Mouse (Mus musculus) neural tube, embryonic 12.5 days (tissue): Measurements from ENCODE around the gene Gm156. TPM values are rescaled to one million over a fixed set of nuclear protein-coding genes. Genes with fewer than 3 reads are reported as not detected.
"Not testable (repeated sequence)": the region's sequence is repeated elsewhere in the genome, so short reads cannot be mapped to it uniquely, and the experiment has no call there.

Experiments used
- ATAC-seq: fragments of 200-750 bp; cut with Nextera tagmentation; 2 replicates; pipeline ENCODE4 v1.8.0; 2017; ENCODE audit warnings: low read depth, mild to moderate bottlenecking, moderate TSS enrichment, moderate library complexity; ENCODE audit not compliant: low FRiP score
- H3K27ac ChIP-seq: fragments of 300-500 bp; sonication (generic); 2 replicates; pipeline ENCODE4 v1.5.1; 2016
- H3K27me3 ChIP-seq: fragments of 300-500 bp; sonication (generic); replicated peaks from 2 replicates; pipeline ENCODE4 v1.6.1; 2016; ENCODE audit warnings: mild to moderate bottlenecking
- H3K36me3 ChIP-seq: fragments of 300-500 bp; sonication (generic); 2 replicates; pipeline ENCODE4 v1.6.1; 2016; ENCODE audit warnings: mild to moderate bottlenecking
- H3K4me1 ChIP-seq: fragments of 300-500 bp; sonication (generic); 2 replicates; pipeline ENCODE4 v1.6.1; 2016
- H3K4me2 ChIP-seq: fragments of 300-500 bp; sonication (generic); replicated peaks from 2 replicates; pipeline ENCODE4 v1.6.1; 2016; ENCODE audit warnings: mild to moderate bottlenecking
- H3K4me3 ChIP-seq: fragments of 300-500 bp; sonication (generic); 2 replicates; pipeline ENCODE4 v1.5.1; 2016
- H3K9ac ChIP-seq: fragments of 300-500 bp; sonication (generic); 2 replicates; pipeline ENCODE4 v1.6.1; 2016; ENCODE audit warnings: mild to moderate bottlenecking
- H3K9me3 ChIP-seq: fragments of 300-500 bp; sonication (generic); 2 replicates; pipeline ENCODE4 v1.6.1; 2016; ENCODE audit warnings: mild to moderate bottlenecking
- WGBS: fragments of 180-500 bp; shearing (Covaris S2); methylation state at CpG from one replicate; pipeline ENCODE4 v1.1.7; 2016; 5-methylcytosine and 5-hydroxymethylcytosine counted together
- polyA plus RNA-seq: library from polyadenylated mRNA; unstranded; fragments of >200 nt; fragmentation: Nextera tagmentation; extraction: Ambion mirVana; gene quantifications from 2 replicates; pipeline ENCODE4 v1.2.1, GENCODE M21; 2016

Gm156 gene
- not detected in 2 replicates for polyA plus RNA-seq

DNA sequence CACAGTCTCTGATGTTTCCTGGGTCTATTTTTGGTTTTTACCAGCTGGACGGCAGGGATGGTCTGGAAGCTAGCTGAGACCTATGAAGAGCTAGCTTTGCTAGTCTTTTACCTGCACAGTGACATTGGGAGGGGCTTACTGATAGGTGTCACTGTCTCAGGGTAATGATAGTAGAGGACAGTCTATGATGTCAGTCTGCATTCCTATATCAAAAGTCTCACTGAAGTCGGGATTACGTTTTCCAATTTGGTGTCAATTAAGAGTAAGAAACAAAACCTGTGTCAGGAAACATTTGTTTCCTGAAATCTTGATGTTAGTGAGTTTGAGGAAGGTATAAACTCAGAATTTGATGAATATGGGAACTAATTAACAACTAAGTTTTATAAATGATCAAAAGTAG, at the start of gene Gm156:
Gm156 (minus strand) TSS at position 101 of the 400 bp plus-strand sequence.
- not testable (repeated sequence) for ATAC-seq, H3K9me3 ChIP-seq
- WGBS, result 92% methylated on average over 3 of the region's 3 CpGs

GRCm38 (mm10) chr6:129825559-129825958, 41.5 kb upstream of the Gm156 start:
- H3K27ac ChIP-seq, result no peak overlapping the region
- no peak overlapping the region for H3K4me3 ChIP-seq
- no peaks in the 10 kb centered on the region for H3K27me3 ChIP-seq
- no peaks in the 10 kb centered on the region for H3K36me3 ChIP-seq
- no peaks in the 10 kb centered on the region for H3K4me1 ChIP-seq
- no peak overlapping the region for H3K9ac ChIP-seq
- H3K9me3 ChIP-seq, result peaks cover 9% of the 10 kb centered on the region; the same call in 1 of the 2 replicates
- no peak for ATAC-seq
- 93% methylated on average over 1 of the region's 1 CpGs for WGBS
- H3K4me2 ChIP-seq, result no peak overlapping the region

More for the DNA sequence above, at the start of gene Gm156:
- H3K4me2 ChIP-seq, H3K4me3 ChIP-seq, H3K27me3 ChIP-seq, H3K36me3 ChIP-seq, H3K27ac ChIP-seq, H3K9ac ChIP-seq, H3K4me1 ChIP-seq: not testable (repeated sequence)

- 91% methylated on average over 1 of the region's 1 CpGs for WGBS
- Histone ChIP-seq H3K9me3 (peaks cover 4% of the 10 kb centered on the region; the same call in 1 of the 2 replicates), H3K9ac (no peak overlapping the region), H3K4me2 (no peak overlapping the region), H3K4me3 (no peak overlapping the region), H3K4me1 (no peaks in the 10 kb centered on the region), H3K27me3 (no peaks in the 10 kb centered on the region), H3K36me3 (no peaks in the 10 kb centered on the region), H3K27ac (no peak overlapping the region)
- no peak for ATAC-seq
Measured at GRCm38 (mm10) chr6:129824004-129824403, 39.9 kb upstream of the Gm156 start.

- WGBS, result 62% methylated on average over 3 of the region's 3 CpGs
- H3K27ac ChIP-seq, result no peak overlapping the region
- no peaks in the 10 kb centered on the region for H3K36me3 ChIP-seq
- H3K4me3 ChIP-seq, result no peak overlapping the region
- H3K4me2 ChIP-seq, result no peak overlapping the region
- no peak for ATAC-seq
- no peak overlapping the region for H3K9ac ChIP-seq
- no peaks in the 10 kb centered on the region for H3K9me3 ChIP-seq
- no peaks in the 10 kb centered on the region for H3K27me3 ChIP-seq
- H3K4me1 ChIP-seq, result no peaks in the 10 kb centered on the region
Measured at GRCm38 (mm10) chr6:129817731-129818130, 33.7 kb upstream of the Gm156 start.

- no peaks in the 10 kb centered on the region for H3K36me3 ChIP-seq
- no peak overlapping the region for H3K27ac ChIP-seq
- no peak for ATAC-seq
- 83% methylated on average over 3 of the region's 3 CpGs for WGBS
- no peaks in the 10 kb centered on the region for H3K9me3 ChIP-seq
- no peak overlapping the region for H3K4me3 ChIP-seq
- H3K4me1 ChIP-seq, result no peaks in the 10 kb centered on the region
- no peak overlapping the region for H3K4me2 ChIP-seq
- H3K9ac ChIP-seq, result no peak overlapping the region
- H3K27me3 ChIP-seq, result no peaks in the 10 kb centered on the region
Measured at GRCm38 (mm10) chr6:129747654-129748032, 36.4 kb downstream of the Gm156 start.

- ATAC-seq, result no peak
- Histone ChIP-seq H3K36me3 (no peaks in the 10 kb centered on the region), H3K9ac (no peak overlapping the region), H3K4me1 (no peaks in the 10 kb centered on the region), H3K4me2 (no peak overlapping the region), H3K27me3 (no peaks in the 10 kb centered on the region), H3K4me3 (no peak overlapping the region), H3K27ac (no peak overlapping the region), H3K9me3 (no peaks in the 10 kb centered on the region)
- WGBS, result 85% methylated on average over 4 of the region's 4 CpGs
Measured at GRCm38 (mm10) chr6:129747016-129747653, 36.9 kb downstream of the Gm156 start.

GRCm38 (mm10) chr6:129746151-129746550, 37.9 kb downstream of the Gm156 start:
- ATAC-seq, result no peak
- Histone ChIP-seq H3K9me3 (no peaks in the 10 kb centered on the region), H3K36me3 (no peaks in the 10 kb centered on the region), H3K9ac (no peak overlapping the region), H3K4me1 (no peaks in the 10 kb centered on the region), H3K27me3 (no peaks in the 10 kb centered on the region), H3K4me3 (no peak overlapping the region), H3K27ac (no peak overlapping the region), H3K4me2 (no peak overlapping the region)
- 78% methylated on average over 3 of the region's 3 CpGs for WGBS

GRCm38 (mm10) chr6:129740069-129740721, 43.9 kb downstream of the Gm156 start, which contains the start of gene Klri2:
Klri2 (minus strand) TSS chr6:129740484.
- H3K9me3 ChIP-seq, result no peaks in the 10 kb centered on the region
- no peak within 1 kb of the TSS for H3K27ac ChIP-seq
- no peak for ATAC-seq
- H3K9ac ChIP-seq, result no peak within 1 kb of the TSS
- H3K4me2 ChIP-seq, result no peak within 1 kb of the TSS
- no peaks in the 10 kb centered on the region for H3K27me3 ChIP-seq
- no peak within 1 kb of the TSS for H3K4me3 ChIP-seq
- no peaks in the 10 kb centered on the region for H3K36me3 ChIP-seq
- H3K4me1 ChIP-seq, result no peaks in the 10 kb centered on the region
- WGBS, result 80% methylated on average over 2 of the region's 2 CpGs

DNA sequence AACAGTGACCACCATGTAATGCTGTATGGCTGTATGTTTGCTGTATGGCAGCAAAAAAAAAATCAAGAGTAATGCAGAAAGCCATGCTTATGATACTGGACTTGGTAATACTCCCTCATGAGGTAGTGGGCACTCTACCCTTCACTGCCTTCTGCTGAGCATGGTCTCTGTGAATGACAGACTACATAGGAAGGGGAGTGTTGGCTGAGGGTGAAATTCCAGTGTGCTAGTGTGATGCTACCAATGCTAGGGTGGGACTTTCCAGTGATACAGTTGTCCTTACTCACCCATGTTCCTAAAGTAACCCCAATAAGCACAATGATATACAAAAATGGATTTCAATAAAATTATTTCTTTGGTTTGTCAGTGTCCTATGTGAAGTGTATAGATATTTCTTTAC, 47.7 kb downstream of the Gm156 start:
- no peak overlapping the region for H3K4me2 ChIP-seq
- H3K27me3 ChIP-seq, result no peaks in the 10 kb centered on the region
- no peaks in the 10 kb centered on the region for H3K9me3 ChIP-seq
- H3K36me3 ChIP-seq, result no peaks in the 10 kb centered on the region
- no peak for ATAC-seq
- no peak overlapping the region for H3K4me3 ChIP-seq
- H3K9ac ChIP-seq, result no peak overlapping the region
- no peak overlapping the region for H3K27ac ChIP-seq
- no peaks in the 10 kb centered on the region for H3K4me1 ChIP-seq

DNA sequence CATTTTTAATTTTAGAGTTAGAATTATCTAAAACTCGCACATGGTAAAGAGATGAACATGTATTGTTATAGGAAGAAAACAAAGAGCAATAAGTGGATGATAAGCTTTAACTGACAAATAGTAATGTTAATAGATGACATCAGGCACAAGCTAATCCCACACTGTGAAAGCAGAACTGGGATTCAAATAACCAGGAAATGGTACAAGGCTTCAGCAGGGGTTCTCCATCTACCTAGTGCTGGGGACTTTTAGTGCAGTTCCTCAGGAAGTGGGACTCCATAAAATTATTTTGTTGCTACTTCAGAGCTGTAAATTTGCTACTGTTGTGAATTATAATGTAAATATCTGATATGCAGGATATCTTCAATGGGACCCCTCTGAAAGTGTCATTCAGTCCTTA, 56.8 kb downstream of the Gm156 start:
- ATAC-seq, result no peak
- H3K36me3 ChIP-seq, result no peaks in the 10 kb centered on the region
- no peak overlapping the region for H3K4me2 ChIP-seq
- no peaks in the 10 kb centered on the region for H3K9me3 ChIP-seq
- H3K4me3 ChIP-seq, result no peak overlapping the region
- no peak overlapping the region for H3K27ac ChIP-seq
- no peaks in the 10 kb centered on the region for H3K27me3 ChIP-seq
- 81% methylated on average over 1 of the region's 1 CpGs for WGBS
- no peak overlapping the region for H3K9ac ChIP-seq
- H3K4me1 ChIP-seq, result no peaks in the 10 kb centered on the region

- Histone ChIP-seq H3K4me1 (no peaks in the 10 kb centered on the region), H3K27ac (no peak overlapping the region), H3K4me2 (no peak overlapping the region), H3K36me3 (no peaks in the 10 kb centered on the region), H3K27me3 (no peaks in the 10 kb centered on the region), H3K9ac (no peak overlapping the region), H3K9me3 (no peaks in the 10 kb centered on the region), H3K4me3 (no peak overlapping the region)
- ATAC-seq, result no peak
- WGBS, result 78% methylated on average over 1 of the region's 1 CpGs
Measured at GRCm38 (mm10) chr6:129721390-129721789, 62.7 kb downstream of the Gm156 start.

DNA sequence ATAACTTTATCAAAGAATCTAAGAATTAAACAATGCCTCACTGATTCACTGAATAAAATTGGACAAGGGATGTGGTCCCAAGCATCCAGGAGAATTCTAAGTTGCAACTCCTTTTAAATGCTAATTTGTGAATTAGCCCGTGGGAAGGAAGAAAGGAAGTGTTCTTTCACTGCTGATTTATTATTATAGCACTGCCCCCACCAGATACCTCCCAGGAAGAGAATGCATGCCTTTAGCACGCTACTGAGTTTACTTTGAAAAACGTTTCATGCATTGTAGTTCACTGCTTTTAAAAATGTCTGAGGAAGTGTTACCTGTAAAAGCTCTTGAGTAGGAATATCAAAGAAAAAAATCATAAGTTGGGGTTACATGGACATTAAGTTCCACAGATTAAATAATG, 63.6 kb downstream of the Gm156 start:
- WGBS, result 4% methylated on average over 3 of the region's 3 CpGs
- Histone ChIP-seq H3K4me2 (no peak overlapping the region), H3K9me3 (no peaks in the 10 kb centered on the region), H3K4me3 (no peak overlapping the region), H3K4me1 (no peaks in the 10 kb centered on the region), H3K9ac (no peak overlapping the region), H3K27me3 (no peaks in the 10 kb centered on the region), H3K27ac (no peak overlapping the region), H3K36me3 (no peaks in the 10 kb centered on the region)
- peak; percentile 68; the same call in 1 of the 2 replicates for ATAC-seq

DNA sequence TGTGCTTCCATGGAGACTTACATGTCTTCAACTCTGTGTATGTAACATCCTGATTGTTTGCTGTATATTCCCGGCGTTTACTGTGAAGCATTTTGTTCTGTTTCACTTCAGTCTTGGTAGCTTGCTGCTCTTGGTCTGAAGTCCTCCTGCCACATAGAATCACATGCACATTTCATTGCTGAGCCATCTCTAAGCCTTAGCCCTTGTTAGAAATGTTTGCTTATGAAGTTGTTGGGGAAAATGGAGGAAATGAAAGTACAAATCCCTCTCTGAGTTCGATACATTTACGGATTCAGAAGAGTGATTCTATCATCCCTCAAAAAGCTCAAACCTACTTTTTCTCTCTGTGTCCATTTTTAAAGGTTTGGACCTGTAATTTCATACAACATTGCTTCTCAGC, 67.0 kb downstream of the Gm156 start, which contains the start of gene Klri1:
Klri1 (minus strand) TSS at position 101 of the 400 bp plus-strand sequence.
- ATAC-seq, result no peak
- H3K4me3 ChIP-seq, result no peak within 1 kb of the TSS
- WGBS, result 91% methylated on average over 4 of the region's 4 CpGs

More for the DNA sequence above, 67.0 kb downstream of the Gm156 start, which contains the start of gene Klri1:
- Histone ChIP-seq H3K9ac (no peak within 1 kb of the TSS), H3K27me3 (no peaks in the 10 kb centered on the region), H3K4me2 (no peak within 1 kb of the TSS), H3K9me3 (no peaks in the 10 kb centered on the region), H3K4me1 (no peaks in the 10 kb centered on the region), H3K36me3 (no peaks in the 10 kb centered on the region), H3K27ac (no peak within 1 kb of the TSS)
